Mouse (Mus musculus) liver, embryonic 12.5 days (tissue): ENCODE measurements at regions not wholly inside any gene's neighbourhood (a gene's known extent, or its start where the extent isn't known, plus 50 kb on each side); places are given as distances from the start of the nearest gene placed in this dataset.
A peak's percentile ranks its signal among the peaks of the same experiment; 100 is the strongest.

ENCODE experiments used
- ATAC-seq: fragments of 200-750 bp; cut with Nextera tagmentation; 2 replicates; pipeline ENCODE4 v1.8.0; 2017; ENCODE audit warnings: moderate number of reproducible peaks, mild to moderate bottlenecking, moderate library complexity
- H3K27ac ChIP-seq: fragments of 300-500 bp; sonication (generic); 2 replicates; pipeline ENCODE4 v1.5.1; 2016; ENCODE audit warnings: mild to moderate bottlenecking
- H3K27me3 ChIP-seq: fragments of 300-500 bp; sonication (generic); replicated peaks from 2 replicates; pipeline ENCODE4 v1.6.1; 2016; ENCODE audit warnings: mild to moderate bottlenecking, moderate library complexity
- H3K36me3 ChIP-seq: fragments of 300-500 bp; sonication (generic); 2 replicates; pipeline ENCODE4 v1.6.1; 2016; ENCODE audit warnings: mild to moderate bottlenecking, moderate library complexity
- H3K4me1 ChIP-seq: fragments of 300-500 bp; sonication (generic); 2 replicates; pipeline ENCODE4 v1.6.1; 2016
- H3K4me2 ChIP-seq: fragments of 300-500 bp; sonication (generic); 2 replicates; pipeline ENCODE4 v1.6.1; 2016; ENCODE audit warnings: mild to moderate bottlenecking, moderate library complexity
- H3K4me3 ChIP-seq: fragments of 300-500 bp; sonication (generic); 2 replicates; pipeline ENCODE4 v1.5.1; 2016; ENCODE audit warnings: mild to moderate bottlenecking, moderate library complexity
- H3K9ac ChIP-seq: fragments of 300-500 bp; sonication (generic); 2 replicates; pipeline ENCODE4 v1.6.1; 2016; ENCODE audit warnings: mild to moderate bottlenecking, moderate library complexity
- H3K9me3 ChIP-seq: fragments of 300-500 bp; sonication (generic); replicated peaks from 2 replicates; pipeline ENCODE4 v1.6.1; 2016; ENCODE audit warnings: mild to moderate bottlenecking, moderate library complexity
- WGBS: fragments of 180-500 bp; shearing (Covaris S2); methylation state at CpG from one replicate; pipeline ENCODE4 v1.1.7; 2016; ENCODE audit not compliant: insufficient replicate concordance; 5-methylcytosine and 5-hydroxymethylcytosine counted together

- H3K27me3 ChIP-seq: no peaks in the 10 kb centered on the region
- peaks cover 6% of the 10 kb centered on the region; the same call in 1 of the 2 replicates for H3K4me1 ChIP-seq
- 59% methylated on average over 16 of the region's 17 CpGs for WGBS
- H3K4me2 ChIP-seq: no peak overlapping the region
- H3K9ac ChIP-seq: no peak overlapping the region
- H3K27ac ChIP-seq: no peak overlapping the region
- no peaks in the 10 kb centered on the region for H3K9me3 ChIP-seq
- ATAC-seq: no peak
- no peak overlapping the region for H3K4me3 ChIP-seq
- H3K36me3 ChIP-seq: no peaks in the 10 kb centered on the region
Observed at GRCm38 (mm10) chr13:28544003-28544818, 286.9 kb downstream of the Gm11361 start.

- Histone ChIP-seq H3K4me1 (peaks cover 6% of the 10 kb centered on the region; the same call in 1 of the 2 replicates), H3K4me2 (no peak overlapping the region), H3K9me3 (no peaks in the 10 kb centered on the region), H3K36me3 (no peaks in the 10 kb centered on the region), H3K9ac (no peak overlapping the region), H3K27ac (no peak overlapping the region), H3K27me3 (no peaks in the 10 kb centered on the region), H3K4me3 (no peak overlapping the region)
- ATAC-seq: no peak
- WGBS: 57% methylated on average over 3 of the region's 3 CpGs
Observed at GRCm38 (mm10) chr13:28541607-28542006, 284.3 kb downstream of the Gm11361 start.

DNA sequence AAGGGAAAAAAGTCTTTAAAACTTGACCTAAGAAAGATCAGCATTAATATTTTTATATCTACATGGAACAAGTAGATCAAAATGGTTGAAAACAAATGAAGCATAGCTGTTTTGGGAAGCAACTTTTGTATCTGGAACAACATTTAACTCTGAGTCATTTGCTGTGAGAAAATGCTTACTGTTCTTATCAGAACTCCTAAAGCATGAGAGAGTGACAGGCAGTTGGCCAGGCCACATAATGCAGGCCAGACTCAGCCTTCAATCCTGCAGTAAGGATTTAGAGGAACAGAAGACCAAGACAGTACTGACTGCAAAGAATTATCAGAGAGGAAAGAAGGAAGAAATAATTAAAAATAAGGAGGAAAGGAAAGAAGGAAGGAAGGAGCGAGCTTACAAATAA lies 275.8 kb downstream of the Gm11361 start:
- ATAC-seq: no peak
- Histone ChIP-seq H3K9ac (no peak overlapping the region), H3K9me3 (no peaks in the 10 kb centered on the region), H3K27ac (no peak overlapping the region), H3K4me3 (no peak overlapping the region), H3K4me2 (no peak overlapping the region), H3K27me3 (no peaks in the 10 kb centered on the region), H3K4me1 (0 out of 2 replicates have a peak, but pooled peaks cover 8% of the 10 kb centered on the region), H3K36me3 (no peaks in the 10 kb centered on the region)
- WGBS: 70% methylated on average over 1 of the region's 1 CpGs

DNA sequence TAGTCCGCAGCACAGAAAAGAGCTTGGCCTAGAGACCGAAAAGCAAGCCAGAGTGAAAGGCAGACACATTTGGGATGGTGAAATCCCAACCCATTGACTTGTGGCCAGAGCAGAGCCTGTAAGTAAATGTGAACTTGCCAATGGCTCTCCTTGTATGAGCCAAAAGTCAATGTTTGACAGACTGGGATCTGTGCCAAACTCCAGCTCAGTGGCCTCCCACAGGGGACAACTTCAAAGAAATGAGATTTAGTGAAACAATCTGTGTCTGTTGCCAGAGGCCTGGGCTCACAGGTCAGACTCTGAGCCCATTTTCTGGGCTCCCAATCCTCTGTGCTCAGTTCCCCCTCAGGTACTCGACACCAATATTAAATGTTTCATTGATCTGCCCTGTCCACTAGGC lies 274.9 kb downstream of the Gm11361 start:
- Histone ChIP-seq H3K4me1 (0 out of 2 replicates have a peak, but pooled peaks cover 8% of the 10 kb centered on the region), H3K9ac (no peak overlapping the region), H3K27me3 (no peaks in the 10 kb centered on the region), H3K36me3 (no peaks in the 10 kb centered on the region), H3K9me3 (no peaks in the 10 kb centered on the region), H3K4me3 (no peak overlapping the region), H3K4me2 (no peak overlapping the region), H3K27ac (no peak overlapping the region)
- WGBS: 59% methylated on average over 3 of the region's 3 CpGs
- peak; percentile 62 for ATAC-seq

GRCm38 (mm10) chr13:28531534-28531999 lies 274.2 kb downstream of the Gm11361 start:
- Histone ChIP-seq H3K27me3 (no peaks in the 10 kb centered on the region), H3K36me3 (no peaks in the 10 kb centered on the region), H3K9ac (no peak overlapping the region), H3K4me2 (no peak overlapping the region), H3K9me3 (no peaks in the 10 kb centered on the region), H3K27ac (no peak overlapping the region), H3K4me1 (0 out of 2 replicates have a peak, but pooled peaks cover 8% of the 10 kb centered on the region), H3K4me3 (no peak overlapping the region)
- ATAC-seq: no peak
- WGBS: 61% methylated on average over 5 of the region's 5 CpGs

DNA sequence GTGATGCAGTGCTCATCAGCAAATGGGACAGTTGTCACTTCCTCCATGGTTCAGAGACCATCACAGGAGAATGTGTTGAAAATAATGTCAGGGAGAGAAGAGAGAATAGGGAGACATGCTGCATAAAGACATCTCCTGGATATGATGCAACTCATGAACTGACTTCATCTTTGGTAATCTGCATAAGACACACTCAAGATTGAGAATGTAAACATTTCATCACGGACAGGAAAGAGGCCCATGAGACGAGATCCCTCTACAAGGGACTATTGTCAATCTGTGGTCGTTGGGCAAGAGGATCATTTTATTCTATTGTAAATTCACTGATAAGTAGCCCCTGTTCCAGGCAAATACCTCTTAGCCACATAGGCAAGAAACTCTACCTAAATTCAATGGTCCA lies 273.6 kb downstream of the Gm11361 start:
- Histone ChIP-seq H3K9me3 (no peaks in the 10 kb centered on the region), H3K9ac (no peak overlapping the region), H3K36me3 (no peaks in the 10 kb centered on the region), H3K4me2 (no peak overlapping the region), H3K27ac (no peak overlapping the region), H3K27me3 (no peaks in the 10 kb centered on the region), H3K4me1 (0 out of 2 replicates have a peak, but pooled peaks cover 8% of the 10 kb centered on the region), H3K4me3 (no peak overlapping the region)
- WGBS: 74% methylated on average over 3 of the region's 3 CpGs
- ATAC-seq: no peak

DNA sequence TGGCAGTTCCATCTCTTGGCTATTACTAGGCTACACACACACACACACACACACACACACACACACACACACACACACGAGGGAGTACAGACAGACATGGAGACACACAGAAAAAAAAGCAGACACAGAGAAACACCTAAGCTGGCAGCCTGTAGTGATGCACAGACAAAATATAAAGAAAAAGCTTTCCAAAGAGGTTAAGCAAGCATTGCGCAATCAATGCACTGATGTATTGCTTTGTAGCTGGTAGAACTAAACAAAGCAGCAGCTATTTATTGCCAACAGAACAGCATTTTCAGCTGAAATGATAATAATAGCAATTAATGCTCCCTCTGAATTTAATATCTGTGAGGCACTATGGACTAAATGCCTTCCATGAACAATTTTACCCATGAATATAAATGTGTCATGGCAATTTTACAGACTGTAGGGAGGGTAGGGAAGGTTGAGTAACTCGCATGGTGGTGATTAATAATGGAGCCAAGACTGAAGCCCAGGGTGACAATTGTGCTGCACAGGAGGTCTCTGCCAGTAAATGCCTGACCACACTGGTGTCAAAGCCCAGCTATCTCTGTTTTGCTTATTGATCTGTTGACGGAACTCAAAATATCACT lies 271.7 kb downstream of the Gm11361 start:
- no peak overlapping the region for H3K27ac ChIP-seq
- H3K9me3 ChIP-seq: no peaks in the 10 kb centered on the region
- 76% methylated on average over 4 of the region's 4 CpGs for WGBS
- no peak overlapping the region for H3K4me2 ChIP-seq
- no peak overlapping the region for H3K4me3 ChIP-seq
- no peak for ATAC-seq
- 0 out of 2 replicates have a peak, but pooled peaks cover 8% of the 10 kb centered on the region for H3K4me1 ChIP-seq
- H3K36me3 ChIP-seq: no peaks in the 10 kb centered on the region
- H3K27me3 ChIP-seq: no peaks in the 10 kb centered on the region
- H3K9ac ChIP-seq: no peak overlapping the region

GRCm38 (mm10) chr13:28526299-28526698 lies 269.0 kb downstream of the Gm11361 start:
- WGBS: 61% methylated on average over 1 of the region's 1 CpGs
- H3K27ac ChIP-seq: no peak overlapping the region
- no peaks in the 10 kb centered on the region for H3K9me3 ChIP-seq
- no peak overlapping the region for H3K4me2 ChIP-seq
- no peak overlapping the region for H3K4me3 ChIP-seq
- 0 out of 2 replicates have a peak, but pooled peaks cover under 1% of the 10 kb centered on the region for H3K4me1 ChIP-seq
- H3K9ac ChIP-seq: no peak overlapping the region
- H3K27me3 ChIP-seq: no peaks in the 10 kb centered on the region
- no peak for ATAC-seq
- no peaks in the 10 kb centered on the region for H3K36me3 ChIP-seq

DNA sequence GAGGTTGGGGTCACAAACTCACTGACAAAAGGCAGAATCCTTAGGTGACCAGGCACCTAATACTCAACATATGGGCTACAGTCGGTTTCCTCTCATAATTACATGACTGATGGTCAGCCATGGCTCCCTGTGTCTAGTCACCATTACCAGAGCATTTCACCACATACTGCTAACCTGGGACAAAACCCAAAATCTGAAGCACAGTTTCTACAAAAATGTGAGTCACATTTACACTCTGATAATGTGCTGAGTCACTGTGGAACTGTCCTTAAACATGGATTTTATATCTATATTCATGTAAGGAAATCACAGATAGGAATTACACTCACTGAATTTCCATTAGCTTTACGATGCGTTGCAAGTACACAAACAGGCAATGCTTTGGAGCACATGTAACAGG lies 267.1 kb downstream of the Gm11361 start:
- Histone ChIP-seq H3K9ac (no peak overlapping the region), H3K27me3 (no peaks in the 10 kb centered on the region), H3K27ac (no peak overlapping the region), H3K4me3 (no peak overlapping the region), H3K4me2 (no peak overlapping the region), H3K9me3 (no peaks in the 10 kb centered on the region), H3K36me3 (no peaks in the 10 kb centered on the region), H3K4me1 (no peaks in the 10 kb centered on the region)
- 76% methylated on average over 3 of the region's 3 CpGs for WGBS
- ATAC-seq: no peak

DNA sequence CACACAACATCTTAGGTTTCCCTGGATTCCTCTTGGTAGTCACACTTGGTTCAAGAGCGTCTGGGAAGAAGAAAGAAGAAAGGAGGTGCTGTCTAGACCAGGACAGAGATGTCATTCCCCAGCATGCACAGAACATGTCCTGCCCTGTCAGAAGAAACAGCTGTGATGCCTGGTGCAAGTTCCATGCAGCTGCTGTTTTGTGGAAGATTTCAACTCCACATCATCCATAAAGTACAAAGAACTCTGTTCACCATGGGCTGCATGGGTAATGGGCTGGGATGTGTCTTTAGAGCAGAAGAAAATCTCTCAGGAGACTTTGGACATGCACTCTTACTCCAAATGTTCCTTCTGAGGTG lies 262.8 kb downstream of the Gm11361 start:
- Histone ChIP-seq H3K4me3 (no peak overlapping the region), H3K9me3 (no peaks in the 10 kb centered on the region), H3K4me1 (no peaks in the 10 kb centered on the region), H3K27ac (no peak overlapping the region), H3K36me3 (no peaks in the 10 kb centered on the region), H3K4me2 (no peak overlapping the region), H3K9ac (no peak overlapping the region), H3K27me3 (no peaks in the 10 kb centered on the region)
- 40% methylated on average over 1 of the region's 1 CpGs for WGBS
- no peak for ATAC-seq

DNA sequence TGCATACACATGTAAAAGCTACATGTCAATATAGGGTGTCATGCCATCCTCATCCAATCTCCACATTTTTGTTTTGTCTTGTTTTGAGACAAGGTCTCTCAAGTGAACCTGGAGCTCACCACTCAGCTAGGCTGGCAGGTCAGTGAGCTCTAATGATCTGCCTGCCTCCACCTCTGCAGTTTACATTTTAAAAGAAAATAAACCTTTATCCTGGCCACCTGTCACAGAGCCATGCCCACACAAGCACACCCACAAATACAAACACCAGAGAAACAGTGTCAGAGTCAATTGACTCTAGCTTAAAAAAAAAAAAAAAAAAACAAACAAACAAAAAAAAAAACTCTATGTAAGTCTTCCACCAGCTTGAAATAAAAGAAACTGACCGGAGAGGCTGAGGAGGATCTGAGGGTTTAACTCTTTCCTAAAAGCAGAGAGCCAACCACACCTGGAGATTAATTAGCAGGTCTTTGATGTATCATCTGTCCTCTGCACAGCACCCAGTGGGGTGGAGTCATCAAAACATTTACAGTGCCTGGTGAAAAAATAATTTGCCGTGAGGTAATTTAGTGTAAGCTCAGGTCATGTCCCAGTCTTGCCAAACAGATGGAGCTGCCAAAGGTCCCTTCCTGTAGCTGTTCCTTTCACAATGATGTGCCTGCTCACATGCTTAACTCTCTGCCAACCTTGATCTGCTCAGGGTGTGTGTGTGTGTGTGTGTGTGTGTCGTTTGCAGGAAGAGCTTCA lies 262.2 kb downstream of the Gm11361 start:
- no peak overlapping the region for H3K27ac ChIP-seq
- H3K9ac ChIP-seq: no peak overlapping the region
- H3K4me2 ChIP-seq: no peak overlapping the region
- H3K36me3 ChIP-seq: no peaks in the 10 kb centered on the region
- WGBS: 64% methylated on average over 3 of the region's 3 CpGs
- ATAC-seq: no peak
- H3K4me1 ChIP-seq: no peaks in the 10 kb centered on the region
- H3K9me3 ChIP-seq: no peaks in the 10 kb centered on the region
- no peak overlapping the region for H3K4me3 ChIP-seq
- no peaks in the 10 kb centered on the region for H3K27me3 ChIP-seq

DNA sequence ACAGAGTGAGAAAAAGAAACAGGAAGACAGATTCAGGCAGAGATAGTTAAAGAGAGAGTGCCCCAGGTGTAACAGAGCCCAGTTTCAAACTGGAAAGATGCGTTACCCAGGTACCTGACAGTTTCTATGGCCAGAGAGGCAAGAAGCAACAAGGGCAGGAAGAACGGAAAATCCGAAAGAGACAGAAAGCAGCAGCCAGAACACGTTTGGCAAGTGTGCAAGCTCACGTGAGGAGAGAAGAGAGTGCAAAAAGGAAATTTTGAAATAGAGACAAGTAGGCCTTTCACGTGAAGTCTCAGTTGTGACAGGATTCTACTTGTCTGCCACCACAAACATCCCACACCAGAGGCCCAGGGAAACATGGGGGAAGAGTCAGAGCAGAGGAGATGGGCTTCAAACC lies 259.8 kb downstream of the Gm11361 start:
- Histone ChIP-seq H3K9ac (no peak overlapping the region), H3K36me3 (no peaks in the 10 kb centered on the region), H3K27me3 (no peaks in the 10 kb centered on the region), H3K4me3 (no peak overlapping the region), H3K27ac (no peak overlapping the region), H3K4me1 (no peaks in the 10 kb centered on the region), H3K4me2 (no peak overlapping the region), H3K9me3 (no peaks in the 10 kb centered on the region)
- no peak for ATAC-seq
- 68% methylated on average over 6 of the region's 6 CpGs for WGBS
